Mouse (Mus musculus) liver, adult 2 months (tissue): ENCODE measurements around the gene 9330161L09Rik.

Experiments used
- CTCF ChIP-seq: fragments of 200-500 bp; IDR thresholded peaks from 2 replicates; pipeline ENCODE4 v1.5.1; 2011; ENCODE audit warnings: low read depth, low read length, control low read depth
- POLR2A ChIP-seq: fragments of 200-500 bp; IDR thresholded peaks from 2 replicates; pipeline ENCODE4 v1.6.1; 2011; ENCODE audit warnings: low read length, control low read depth; ENCODE audit not compliant: insufficient read depth; ENCODE audit errors: extremely low read depth

GRCm38 (mm10) chr12:103404131-103404530, 3.5 kb downstream of the 9330161L09Rik start:
- TF ChIP-seq CTCF (no peak), POLR2A (no peak)
